Comparison of ENCODE assay signal across 8 mouse cellular contexts in genomic region chr12:36156637-36157303, GRCm38 (mm10). TPM values are rescaled to one million over a fixed set of nuclear protein-coding genes. Genes with fewer than 3 reads are reported as not detected.
DNase-seq lines count a peak whose midpoint lies in the region; ATAC-seq and TF ChIP-seq lines count a peak whose summit lies in the region.

TSS of gene Ankmy2 (plus strand) at chr12:36157114.

- peaks cover 28% of the 10 kb centered on the region for H3K4me1 ChIP-seq in embryonic facial prominence, embryonic 13.5 days
- H3K4me1 ChIP-seq in kidney, adult 2 months (ENCODE audit: control insufficient read depth, insufficient read depth, low read length), result peaks cover 5% of the 10 kb centered on the region; the same call in 1 of the 2 replicates
- H3K4me1 ChIP-seq in limb, embryonic 13.5 days, result peaks cover 30% of the 10 kb centered on the region
- H3K4me1 ChIP-seq in midbrain, embryonic 16.5 days (ENCODE audit: control insufficient read depth, insufficient read depth, low read length), result peaks cover 26% of the 10 kb centered on the region

- no peaks in the 10 kb centered on the region for H3K9me3 ChIP-seq in embryonic facial prominence, embryonic 13.5 days
- H3K9me3 ChIP-seq in limb, embryonic 13.5 days, result no peaks in the 10 kb centered on the region
- H3K9me3 ChIP-seq in midbrain, embryonic 16.5 days (replicated peaks; ENCODE audit: control insufficient read depth, low read length, poor library complexity, severe bottlenecking), result no peaks in the 10 kb centered on the region

- peak within 1 kb of the TSS; percentile 89 for H3K9ac ChIP-seq in embryonic facial prominence, embryonic 13.5 days
- peak within 1 kb of the TSS; percentile 90 for H3K9ac ChIP-seq in limb, embryonic 13.5 days
- peak within 1 kb of the TSS; percentile 80 for H3K9ac ChIP-seq in midbrain, embryonic 16.5 days (ENCODE audit: low read depth, low read length)

- no peaks in the 10 kb centered on the region for H3K27me3 ChIP-seq in embryonic facial prominence, embryonic 13.5 days
- H3K27me3 ChIP-seq in kidney, adult 2 months (replicated peaks; ENCODE audit: control insufficient read depth, insufficient read depth, low read length), result no peaks in the 10 kb centered on the region
- H3K27me3 ChIP-seq in limb, embryonic 13.5 days, result no peaks in the 10 kb centered on the region
- no peaks in the 10 kb centered on the region for H3K27me3 ChIP-seq in midbrain, embryonic 16.5 days (ENCODE audit: control insufficient read depth, insufficient read depth, low read depth, low read length)

- WGBS in embryonic facial prominence, embryonic 13.5 days, result under 1% methylated on average over 42 of the region's 42 CpGs
- WGBS in kidney, adult 2 months, result under 1% methylated on average over 42 of the region's 42 CpGs
- under 1% methylated on average over 42 of the region's 42 CpGs for WGBS in limb, embryonic 13.5 days
- under 1% methylated on average over 41 of the region's 42 CpGs for WGBS in midbrain, embryonic 16.5 days

- peak within 1 kb of the TSS; percentile 80 for H3K4me2 ChIP-seq in embryonic facial prominence, embryonic 13.5 days
- peak within 1 kb of the TSS; percentile 73 for H3K4me2 ChIP-seq in limb, embryonic 13.5 days (replicated peaks)
- H3K4me2 ChIP-seq in midbrain, embryonic 16.5 days (ENCODE audit: low read length), result peak within 1 kb of the TSS; percentile 62

- peak; percentile 89 for DNase-seq in 3134 (ENCODE audit: extremely low read depth, insufficient read length, low spot score)
- peak; percentile 94 to 95 for DNase-seq in adrenal gland, postnatal 36 days
- DNase-seq in heart, adult 18-20 months, result peak; percentile 92 to 93
- DNase-seq in kidney, adult 2 months, result peak; percentile 94
- DNase-seq in spleen, postnatal 10 days (ENCODE audit: low spot score in 2 of 2), result peak; percentile 85 to 93

- TF ChIP-seq POLR2A in kidney, adult 2 months (IDR thresholded peaks at IDR 0.05; ENCODE audit: low read depth, low read length), result peak; percentile 84

- H3K36me3 ChIP-seq in embryonic facial prominence, embryonic 13.5 days, result 0 out of 2 replicates have a peak, but pooled peaks cover 3% of the 10 kb centered on the region
- no peaks in the 10 kb centered on the region for H3K36me3 ChIP-seq in kidney, adult 2 months (ENCODE audit: control insufficient read depth, insufficient read depth, low read length)
- peaks cover 7% of the 10 kb centered on the region; the same call in 1 of the 2 replicates for H3K36me3 ChIP-seq in limb, embryonic 13.5 days
- no peaks in the 10 kb centered on the region for H3K36me3 ChIP-seq in midbrain, embryonic 16.5 days (ENCODE audit: control insufficient read depth, insufficient read depth, low read length)

- no peak for TF ChIP-seq CTCF in kidney, adult 2 months (conservative IDR thresholded peaks at IDR 0.05; ENCODE audit: insufficient read depth, insufficient read length, low read depth, low read length)

- peak within 1 kb of the TSS; percentile 93 for H3K27ac ChIP-seq in embryonic facial prominence, embryonic 13.5 days
- H3K27ac ChIP-seq in kidney, adult 2 months (ENCODE audit: insufficient read depth, low read depth, low read length), result peak within 1 kb of the TSS; percentile 93
- H3K27ac ChIP-seq in limb, embryonic 13.5 days, result peak within 1 kb of the TSS; percentile 94
- peak within 1 kb of the TSS; percentile 96 for H3K27ac ChIP-seq in midbrain, embryonic 16.5 days (ENCODE audit: low read length)

- peak within 1 kb of the TSS; percentile 92 for H3K4me3 ChIP-seq in embryonic facial prominence, embryonic 13.5 days
- H3K4me3 ChIP-seq in kidney, adult 2 months (ENCODE audit: insufficient read depth, low read depth, low read length), result peak within 1 kb of the TSS; percentile 86
- peak within 1 kb of the TSS; percentile 95 for H3K4me3 ChIP-seq in limb, embryonic 13.5 days
- H3K4me3 ChIP-seq in midbrain, embryonic 16.5 days (ENCODE audit: low read depth, low read length), result peak within 1 kb of the TSS; percentile 65

- peak; percentile 97 for ATAC-seq in embryonic facial prominence, embryonic 13.5 days (ENCODE audit: insufficient number of reproducible peaks, insufficient read depth, low FRiP score, low TSS enrichment, low read depth)
- peak; percentile 98 for ATAC-seq in limb, embryonic 13.5 days (ENCODE audit: low FRiP score, low read depth)
- ATAC-seq in midbrain, embryonic 16.5 days, result peak; percentile 97

RNA-seq across cellular contexts. Expression of gene Ankmy2, which starts in this region (rescaled TPM):
- 10 to 100 TPM; 27.9 to 43.6 TPM for total RNA-seq in adrenal gland, postnatal 36 days (2021)
- 40.4 and 45.4 TPM in 2 replicates for polyA plus RNA-seq in embryonic facial prominence, embryonic 13.5 days (2015; fragmentation: Nextera tagmentation; extraction: Ambion mirVana)
- total RNA-seq in heart, adult 18-20 months (2021), result 10 to 100 TPM; 12.7 to 14.6 TPM
- polyA plus RNA-seq in kidney, adult 2 months (2012; rRNA removed), result 13.5 and 16.9 TPM in 2 replicates
- polyA plus RNA-seq in limb, embryonic 13.5 days (2015; fragmentation: Nextera tagmentation; extraction: Ambion mirVana), result 35.0 and 35.4 TPM in 2 replicates
- polyA plus RNA-seq in midbrain, embryonic 16.5 days (2015; fragmentation: Nextera tagmentation; extraction: Ambion mirVana), result 82.2 and 83.7 TPM in 2 replicates

Comparison
In these comparisons a context has a peak if more than half of its experiments do, and no peak if none do; other contexts are left out.
1. Peak in every context shown above with its lines: DNase-seq, ATAC-seq, H3K4me3 ChIP-seq and H3K27ac ChIP-seq.